Mouse (Mus musculus): ENCODE data around the gene Ncf2.

DNA sequence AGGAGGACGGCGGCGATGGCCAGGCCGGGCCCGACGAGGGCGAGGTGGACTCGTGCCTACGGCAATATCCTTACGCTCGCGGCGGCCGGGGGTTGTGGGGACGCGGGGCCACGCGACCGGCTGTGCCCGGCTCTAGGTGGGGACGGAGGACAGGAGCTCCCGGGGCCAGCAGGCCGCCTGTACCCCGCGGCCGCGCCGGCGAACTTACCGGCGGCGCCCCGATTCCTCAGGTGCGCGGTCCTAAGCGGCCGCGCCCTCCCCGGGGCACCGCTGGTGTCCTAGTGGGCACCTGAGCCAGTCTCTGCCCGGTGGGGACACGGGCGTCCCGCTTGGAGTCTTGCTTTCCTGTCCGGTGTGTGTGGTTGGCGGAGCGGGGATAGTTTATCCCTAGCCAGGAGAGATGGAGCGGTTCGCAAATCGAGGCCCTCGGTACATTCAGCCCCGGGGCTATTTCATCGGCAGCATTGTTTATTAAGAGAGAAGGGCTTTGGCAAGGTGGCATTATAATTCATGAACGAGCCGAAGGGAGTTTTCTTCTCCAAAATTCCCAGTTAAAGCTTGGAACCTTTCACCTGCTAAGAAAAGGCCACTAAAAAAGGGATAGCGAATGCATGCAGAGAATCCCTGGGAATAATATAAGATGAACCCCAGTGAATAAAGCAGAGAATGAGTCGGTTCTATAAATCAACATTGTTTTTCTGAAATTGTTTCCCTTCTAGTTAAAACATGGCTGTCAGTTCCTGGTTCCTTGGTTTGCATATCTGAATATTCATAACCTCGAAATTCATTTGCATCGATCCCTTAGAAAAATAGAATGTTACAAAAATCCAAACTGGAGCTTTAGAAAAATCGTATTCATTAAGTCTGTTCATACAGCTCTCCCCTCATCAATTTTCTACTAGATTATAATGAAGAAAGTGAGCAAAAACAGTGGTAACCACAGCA is 32.9 kb upstream of the Ncf2 start:
- no peak for TF ChIP-seq CTCF (IDR thresholded peaks at IDR 0.05; ENCODE audit: extremely low read depth, insufficient read depth, low read length)
- no peak for TF ChIP-seq POLR2A (IDR thresholded peaks at IDR 0.05; ENCODE audit: extremely low read depth, insufficient read depth, low read length)
